Mouse (Mus musculus): ENCODE data around the gene Map4k1.
A peak's percentile ranks its signal among the peaks of the same experiment; 100 is the strongest.

Gene Map4k1

GRCm38 (mm10) chr7:29031641-29032040 lies 49.8 kb downstream of the Map4k1 start:
- Histone ChIP-seq H3K4me3 (replicated peaks; ENCODE audit: low read length) (no peak overlapping the region), H3K9me3 (ENCODE audit: low read length) (no peaks in the 10 kb centered on the region), H3K4me1 (replicated peaks; ENCODE audit: low read depth, low read length) (peaks cover 30% of the 10 kb centered on the region), H3K27me3 (ENCODE audit: insufficient read depth, low read length) (no peaks in the 10 kb centered on the region), H3K36me3 (ENCODE audit: insufficient read depth, low read length) (peaks cover 10% of the 10 kb centered on the region)
- TF ChIP-seq CTCF (conservative IDR thresholded peaks at IDR 0.05; ENCODE audit: low read length) (no peak), NANOG (IDR thresholded peaks at IDR 0.05; ENCODE audit: borderline replicate concordance, low read length) (no peak), POU5F1 (IDR thresholded peaks at IDR 0.05; ENCODE audit: borderline replicate concordance, low read length) (no peak)

DNA sequence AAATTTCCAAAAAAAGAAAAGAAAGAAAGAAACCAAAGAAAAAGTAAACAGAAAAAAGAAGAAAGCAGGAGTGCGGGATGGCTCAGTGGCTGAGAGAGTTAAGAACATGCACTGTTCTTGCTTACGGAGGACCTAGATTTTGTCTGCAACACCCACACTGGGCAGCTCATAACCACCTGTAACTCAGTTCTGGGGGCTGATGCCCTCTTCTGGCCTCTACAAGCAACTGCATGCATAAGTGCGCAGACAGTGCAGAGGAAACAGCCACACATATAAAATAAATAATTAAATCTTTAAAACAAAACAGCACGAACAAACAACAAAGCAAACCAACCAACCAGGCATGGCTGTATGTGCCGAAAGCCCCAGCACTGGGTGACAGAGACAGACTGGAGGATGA lies 50.8 kb downstream of the Map4k1 start:
- no peaks in the 10 kb centered on the region for H3K27me3 ChIP-seq (ENCODE audit: insufficient read depth, low read length)
- TF ChIP-seq POU5F1 (IDR thresholded peaks at IDR 0.05; ENCODE audit: borderline replicate concordance, low read length) (no peak), CTCF (conservative IDR thresholded peaks at IDR 0.05; ENCODE audit: low read length) (peak; percentile 56)
- H3K4me1 ChIP-seq (replicated peaks; ENCODE audit: low read depth, low read length): peaks cover 24% of the 10 kb centered on the region
- no peaks in the 10 kb centered on the region for H3K9me3 ChIP-seq (ENCODE audit: low read length)
- H3K36me3 ChIP-seq (ENCODE audit: insufficient read depth, low read length): peaks cover 10% of the 10 kb centered on the region
- no peak overlapping the region for H3K4me3 ChIP-seq (replicated peaks; ENCODE audit: low read length)

GRCm38 (mm10) chr7:29037261-29037660 lies 55.4 kb downstream of the Map4k1 start:
- Histone ChIP-seq H3K4me3 (replicated peaks; ENCODE audit: low read length) (no peak overlapping the region), H3K9me3 (ENCODE audit: low read length) (no peaks in the 10 kb centered on the region), H3K36me3 (ENCODE audit: insufficient read depth, low read length) (0 out of 2 replicates have a peak, but pooled peaks cover 3% of the 10 kb centered on the region), H3K27me3 (ENCODE audit: insufficient read depth, low read length) (no peaks in the 10 kb centered on the region), H3K4me1 (replicated peaks; ENCODE audit: low read depth, low read length) (peaks cover 16% of the 10 kb centered on the region)
- no peak for TF ChIP-seq NANOG (IDR thresholded peaks at IDR 0.05; ENCODE audit: borderline replicate concordance, low read length)
- peak; percentile 58 for TF ChIP-seq CTCF (conservative IDR thresholded peaks at IDR 0.05; ENCODE audit: low read length)
- TF ChIP-seq POU5F1 (IDR thresholded peaks at IDR 0.05; ENCODE audit: borderline replicate concordance, low read length): no peak

DNA sequence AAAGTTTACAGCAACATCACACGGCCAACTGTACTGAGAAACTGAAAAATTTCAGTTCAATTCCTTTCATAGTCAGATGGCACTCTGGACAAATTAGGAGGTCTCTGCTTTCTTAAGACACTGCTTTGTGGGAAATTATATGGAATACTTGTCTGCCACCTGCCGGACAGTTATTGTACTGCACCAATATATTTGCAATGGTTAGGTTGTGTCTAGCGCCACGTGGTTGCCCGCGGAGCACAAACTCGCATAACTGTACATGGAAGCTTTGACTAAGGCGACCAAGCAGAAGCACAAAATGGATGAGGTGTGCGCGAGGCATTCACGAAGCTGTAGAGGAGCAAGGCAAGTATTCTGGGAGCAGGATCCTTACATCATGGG lies 57.7 kb downstream of the Map4k1 start:
- peak overlapping the region; percentile 79 for H3K4me3 ChIP-seq (replicated peaks; ENCODE audit: low read length)
- no peaks in the 10 kb centered on the region for H3K9me3 ChIP-seq (ENCODE audit: low read length)
- peaks cover 32% of the 10 kb centered on the region for H3K4me1 ChIP-seq (replicated peaks; ENCODE audit: low read depth, low read length)
- H3K36me3 ChIP-seq (ENCODE audit: insufficient read depth, low read length): 0 out of 2 replicates have a peak, but pooled peaks cover 3% of the 10 kb centered on the region
- H3K27me3 ChIP-seq (ENCODE audit: insufficient read depth, low read length): no peaks in the 10 kb centered on the region
- TF ChIP-seq CTCF (conservative IDR thresholded peaks at IDR 0.05; ENCODE audit: low read length): peak; percentile 47
- no peak for TF ChIP-seq NANOG (IDR thresholded peaks at IDR 0.05; ENCODE audit: borderline replicate concordance, low read length)

DNA sequence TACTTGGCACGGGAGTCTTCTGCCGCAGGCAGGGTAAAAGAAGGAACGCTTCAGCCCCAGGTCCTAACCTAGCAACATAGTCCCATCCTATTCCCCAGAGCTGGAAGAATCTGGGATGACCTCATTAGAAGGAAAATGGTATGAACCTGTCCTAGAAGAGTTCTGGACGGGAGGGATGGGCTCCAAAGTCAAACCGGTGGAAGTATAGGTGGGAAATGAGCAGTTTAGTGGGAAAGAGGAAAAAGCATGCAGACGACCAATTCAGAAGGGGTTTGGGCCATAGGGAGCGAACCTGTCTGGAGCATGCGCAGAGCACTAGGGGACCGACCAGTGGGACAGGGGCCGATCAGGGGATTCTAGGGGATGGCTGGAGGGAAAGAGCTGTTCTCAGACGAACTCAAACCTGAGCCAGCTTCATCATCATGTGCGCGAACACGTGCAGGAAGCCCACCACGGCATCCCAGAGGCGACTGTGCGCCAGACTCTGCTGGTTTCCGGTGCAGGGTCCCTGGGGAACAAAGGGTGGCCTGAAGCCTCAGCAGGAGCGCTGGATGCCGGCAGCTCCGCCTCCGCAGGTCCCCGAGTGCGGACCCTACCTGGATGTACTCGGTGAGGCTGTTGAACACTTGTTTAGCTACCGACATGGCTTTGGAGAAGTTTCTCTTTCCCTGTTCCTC lies 58.3 kb downstream of the Map4k1 start:
- peak overlapping the region; percentile 79 for H3K4me3 ChIP-seq (replicated peaks; ENCODE audit: low read length)
- H3K4me1 ChIP-seq (replicated peaks; ENCODE audit: low read depth, low read length): peaks cover 37% of the 10 kb centered on the region
- H3K27me3 ChIP-seq (ENCODE audit: insufficient read depth, low read length): no peaks in the 10 kb centered on the region
- no peaks in the 10 kb centered on the region for H3K9me3 ChIP-seq (ENCODE audit: low read length)
- TF ChIP-seq POU5F1 (IDR thresholded peaks at IDR 0.05; ENCODE audit: borderline replicate concordance, low read length): no peak
- no peak for TF ChIP-seq CTCF (conservative IDR thresholded peaks at IDR 0.05; ENCODE audit: low read length)
- no peak for TF ChIP-seq NANOG (IDR thresholded peaks at IDR 0.05; ENCODE audit: borderline replicate concordance, low read length)
- H3K36me3 ChIP-seq (ENCODE audit: insufficient read depth, low read length): 0 out of 2 replicates have a peak, but pooled peaks cover 3% of the 10 kb centered on the region

GRCm38 (mm10) chr7:29041194-29041593 lies 59.3 kb downstream of the Map4k1 start:
- peaks cover 48% of the 10 kb centered on the region for H3K4me1 ChIP-seq (replicated peaks; ENCODE audit: low read depth, low read length)
- peak; percentile 69 for TF ChIP-seq CTCF (conservative IDR thresholded peaks at IDR 0.05; ENCODE audit: low read length)
- TF ChIP-seq POU5F1 (IDR thresholded peaks at IDR 0.05; ENCODE audit: borderline replicate concordance, low read length): no peak
- no peak for TF ChIP-seq NANOG (IDR thresholded peaks at IDR 0.05; ENCODE audit: borderline replicate concordance, low read length)
- H3K4me3 ChIP-seq (replicated peaks; ENCODE audit: low read length): no peak overlapping the region
- H3K9me3 ChIP-seq (ENCODE audit: low read length): no peaks in the 10 kb centered on the region
- H3K27me3 ChIP-seq (ENCODE audit: insufficient read depth, low read length): 0 out of 2 replicates have a peak, but pooled peaks cover 2% of the 10 kb centered on the region
- no peaks in the 10 kb centered on the region for H3K36me3 ChIP-seq (ENCODE audit: insufficient read depth, low read length)

- peaks cover 1% of the 10 kb centered on the region for H3K9me3 ChIP-seq (ENCODE audit: low read length)
- 0 out of 2 replicates have a peak, but pooled peaks cover 2% of the 10 kb centered on the region for H3K27me3 ChIP-seq (ENCODE audit: insufficient read depth, low read length)
- H3K36me3 ChIP-seq (ENCODE audit: insufficient read depth, low read length): no peaks in the 10 kb centered on the region
- TF ChIP-seq POU5F1 (IDR thresholded peaks at IDR 0.05; ENCODE audit: borderline replicate concordance, low read length) (no peak), NANOG (IDR thresholded peaks at IDR 0.05; ENCODE audit: borderline replicate concordance, low read length) (no peak), CTCF (conservative IDR thresholded peaks at IDR 0.05; ENCODE audit: low read length) (no peak)
- no peak overlapping the region for H3K4me3 ChIP-seq (replicated peaks; ENCODE audit: low read length)
- peaks cover 58% of the 10 kb centered on the region for H3K4me1 ChIP-seq (replicated peaks; ENCODE audit: low read depth, low read length)
These were observed 61.3 kb downstream of the Map4k1 start for GRCm38 (mm10) chr7:29043016-29043673.

- 0 out of 2 replicates have a peak, but pooled peaks cover 2% of the 10 kb centered on the region for H3K27me3 ChIP-seq (ENCODE audit: insufficient read depth, low read length)
- peaks cover 58% of the 10 kb centered on the region for H3K4me1 ChIP-seq (replicated peaks; ENCODE audit: low read depth, low read length)
- H3K36me3 ChIP-seq (ENCODE audit: insufficient read depth, low read length): no peaks in the 10 kb centered on the region
- TF ChIP-seq CTCF (conservative IDR thresholded peaks at IDR 0.05; ENCODE audit: low read length): no peak
- no peak for TF ChIP-seq POU5F1 (IDR thresholded peaks at IDR 0.05; ENCODE audit: borderline replicate concordance, low read length)
- TF ChIP-seq NANOG (IDR thresholded peaks at IDR 0.05; ENCODE audit: borderline replicate concordance, low read length): no peak
- peaks cover 5% of the 10 kb centered on the region for H3K9me3 ChIP-seq (ENCODE audit: low read length)
- peak overlapping the region; percentile 56 for H3K4me3 ChIP-seq (replicated peaks; ENCODE audit: low read length)
These were observed 61.8 kb downstream of the Map4k1 start for GRCm38 (mm10) chr7:29043674-29044057.

Measured in E14TG2a.4 (cell line).